Mouse (Mus musculus) stomach, postnatal 0 days (tissue): Measurements from ENCODE around the gene Atad1. TPM values are rescaled to one million over a fixed set of nuclear protein-coding genes. Genes with fewer than 3 reads are reported as not detected.

ENCODE experiments used
- ATAC-seq: fragments of 200-750 bp; cut with Nextera tagmentation; 2 replicates; pipeline ENCODE4 v1.8.0; 2017; ENCODE audit not compliant: low FRiP score, low TSS enrichment
- DNase-seq: peaks from one replicate; pipeline ENCODE4 v3.0.0-alpha.2; 2016; ENCODE audit warnings: low spot score
- H3K27ac ChIP-seq: fragments of 300-500 bp; sonication (generic); replicated peaks from 2 replicates; pipeline ENCODE4 v1.5.1; 2014; ENCODE audit warnings: mild to moderate bottlenecking, control low read depth
- H3K27me3 ChIP-seq: fragments of 300-500 bp; sonication (generic); 2 replicates; pipeline ENCODE4 v1.6.1; 2014; ENCODE audit warnings: low read length; ENCODE audit not compliant: control insufficient read depth, insufficient read depth
- H3K36me3 ChIP-seq: fragments of 300-500 bp; sonication (generic); 2 replicates; pipeline ENCODE4 v1.6.1; 2014; ENCODE audit warnings: low read length, mixed read lengths; ENCODE audit not compliant: control insufficient read depth, insufficient read depth
- H3K4me1 ChIP-seq: fragments of 300-500 bp; sonication (generic); replicated peaks from 2 replicates; pipeline ENCODE4 v1.6.1; 2014; ENCODE audit warnings: antibody characterized with exemption; ENCODE audit not compliant: control insufficient read depth, insufficient read depth
- H3K4me2 ChIP-seq: fragments of 300-500 bp; sonication (generic); replicated peaks from 2 replicates; pipeline ENCODE4 v1.6.1; 2014; ENCODE audit warnings: low read depth, mild to moderate bottlenecking, control low read depth, moderate library complexity
- H3K4me3 ChIP-seq: fragments of 300-500 bp; sonication (generic); 2 replicates; pipeline ENCODE4 v1.5.1; 2014; ENCODE audit warnings: low read depth, low read length, control low read depth
- H3K9ac ChIP-seq: fragments of 300-500 bp; sonication (generic); 2 replicates; pipeline ENCODE4 v1.6.1; 2014; ENCODE audit warnings: mild to moderate bottlenecking, low read length, control low read depth, mixed read lengths
- H3K9me3 ChIP-seq: fragments of 300-500 bp; sonication (generic); 2 replicates; pipeline ENCODE4 v1.6.1; 2016; ENCODE audit warnings: low read length; ENCODE audit not compliant: control insufficient read depth
- CTCF ChIP-seq: IDR thresholded peaks from 2 replicates; pipeline ENCODE4 v1.5.1; 2016; ENCODE audit warnings: antibody characterized with exemption, low read depth, mild to moderate bottlenecking, moderate library complexity
- EP300 ChIP-seq: optimal IDR thresholded peaks from 2 replicates; pipeline ENCODE3; 2016; ENCODE audit warnings: antibody characterized with exemption
- WGBS: fragments of 180-500 bp; shearing (Covaris S2); extraction: QIAGEN DNeasy Blood & Tissue Kit; methylation state at CpG from one replicate; pipeline ENCODE4 v1.1.7; 2014; 5-methylcytosine and 5-hydroxymethylcytosine counted together
- polyA plus RNA-seq: library from polyadenylated mRNA; unstranded; fragments of >200 nt; fragmentation: Nextera tagmentation; extraction: Ambion mirVana; gene quantifications from 2 replicates; pipeline ENCODE4 v1.2.1, GENCODE M21; 2015

Atad1 gene
- polyA plus RNA-seq, 1 experiment from 2014 or later: 42.2 TPM

GRCm38 (mm10) chr19:32659346-32659745 is 80.2 kb downstream of the Atad1 start:
- ATAC-seq (no peak), DNase-seq (no peak)
- H3K4me1 ChIP-seq: no peaks in the 10 kb centered on the region
- no peaks in the 10 kb centered on the region for H3K9me3 ChIP-seq
- no peaks in the 10 kb centered on the region for H3K27me3 ChIP-seq
- no peak overlapping the region for H3K4me2 ChIP-seq
- H3K4me3 ChIP-seq: no peak overlapping the region
- WGBS: 65% methylated on average over 5 of the region's 5 CpGs
- TF ChIP-seq CTCF: no peak
- no peak for TF ChIP-seq EP300
- H3K9ac ChIP-seq: no peak overlapping the region
- no peaks in the 10 kb centered on the region; the same call in 1 of the 2 replicates for H3K36me3 ChIP-seq
- H3K27ac ChIP-seq: no peak overlapping the region

GRCm38 (mm10) chr19:32653630-32654362 is 85.8 kb downstream of the Atad1 start:
- Histone ChIP-seq H3K4me2 (no peak overlapping the region), H3K4me1 (no peaks in the 10 kb centered on the region), H3K27ac (no peak overlapping the region), H3K4me3 (no peak overlapping the region), H3K36me3 (no peaks in the 10 kb centered on the region; the same call in 1 of the 2 replicates), H3K27me3 (no peaks in the 10 kb centered on the region), H3K9ac (no peak overlapping the region), H3K9me3 (no peaks in the 10 kb centered on the region)
- TF ChIP-seq EP300 (no peak), CTCF (no peak)
- DNase-seq (no peak), ATAC-seq (no peak)
- 85% methylated on average over 7 of the region's 7 CpGs for WGBS

DNA sequence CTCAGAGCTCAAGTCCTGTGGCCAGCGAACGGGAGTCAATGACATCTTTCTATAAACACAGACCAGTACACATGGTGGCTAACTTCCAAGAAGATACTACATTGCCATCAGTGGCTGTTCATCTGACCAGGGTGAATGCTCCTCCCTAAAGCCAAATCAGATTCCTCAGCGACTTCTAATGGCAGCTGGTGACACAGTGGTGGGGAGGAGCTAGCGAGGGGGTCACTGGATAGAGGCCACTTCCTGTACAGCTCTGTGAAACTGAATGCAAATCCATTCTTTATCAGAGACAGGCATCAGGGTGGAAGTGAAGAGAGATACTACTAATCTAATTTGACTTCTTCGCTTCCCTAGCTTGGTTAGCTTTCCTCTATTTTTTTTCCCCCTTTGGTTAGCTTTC is 86.5 kb downstream of the Atad1 start:
- no peak for DNase-seq
- TF ChIP-seq CTCF (no peak), EP300 (no peak)
- Histone ChIP-seq H3K36me3 (no peaks in the 10 kb centered on the region; the same call in 1 of the 2 replicates), H3K27ac (no peak overlapping the region), H3K27me3 (no peaks in the 10 kb centered on the region), H3K9me3 (no peaks in the 10 kb centered on the region), H3K4me3 (no peak overlapping the region), H3K4me1 (no peaks in the 10 kb centered on the region), H3K9ac (no peak overlapping the region), H3K4me2 (no peak overlapping the region)
- no peak for ATAC-seq
- WGBS: 80% methylated on average over 5 of the region's 5 CpGs

DNA sequence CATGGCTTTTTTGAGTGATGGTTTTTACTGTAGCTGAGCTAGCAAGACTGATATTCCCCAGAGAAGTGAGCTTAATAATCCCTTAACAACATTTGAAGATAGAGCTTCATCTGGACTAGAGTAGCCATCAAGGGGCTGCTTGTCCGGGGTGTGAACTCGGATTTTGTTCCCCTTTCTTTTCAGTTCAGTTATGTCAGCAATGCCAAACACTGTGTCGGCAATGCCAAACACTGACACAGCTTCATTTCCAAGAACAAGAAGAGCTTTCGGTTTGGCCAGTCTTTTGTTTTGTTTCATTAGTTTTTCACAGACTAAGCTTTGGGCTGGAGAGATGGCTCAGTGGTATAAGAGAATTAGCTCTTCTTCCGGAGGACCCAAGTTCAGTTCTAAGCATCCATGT is 88.5 kb downstream of the Atad1 start:
- ATAC-seq (no peak), DNase-seq (no peak)
- WGBS: 77% methylated on average over 5 of the region's 5 CpGs
- H3K9me3 ChIP-seq: no peaks in the 10 kb centered on the region
- no peak overlapping the region for H3K9ac ChIP-seq
- H3K4me2 ChIP-seq: no peak overlapping the region
- TF ChIP-seq EP300: no peak
- TF ChIP-seq CTCF: no peak
- no peaks in the 10 kb centered on the region for H3K27me3 ChIP-seq
- no peaks in the 10 kb centered on the region for H3K36me3 ChIP-seq
- H3K4me3 ChIP-seq: no peak overlapping the region
- H3K4me1 ChIP-seq: no peaks in the 10 kb centered on the region
- H3K27ac ChIP-seq: no peak overlapping the region

- no peak overlapping the region for H3K4me2 ChIP-seq
- no peak overlapping the region for H3K27ac ChIP-seq
- DNase-seq (peak; percentile 25), ATAC-seq (0 out of 2 replicates have a peak, but pooled peaks have one; percentile 24)
- H3K27me3 ChIP-seq: no peaks in the 10 kb centered on the region
- H3K4me1 ChIP-seq: no peaks in the 10 kb centered on the region
- 49% methylated on average over 10 of the region's 10 CpGs for WGBS
- H3K4me3 ChIP-seq: no peak overlapping the region
- TF ChIP-seq CTCF (no peak), EP300 (no peak)
- H3K36me3 ChIP-seq: no peaks in the 10 kb centered on the region
- no peak overlapping the region for H3K9ac ChIP-seq
- no peaks in the 10 kb centered on the region for H3K9me3 ChIP-seq
These were observed 91.5 kb downstream of the Atad1 start for GRCm38 (mm10) chr19:32648019-32648571.

GRCm38 (mm10) chr19:32646382-32646781 is 93.2 kb downstream of the Atad1 start:
- Histone ChIP-seq H3K9ac (no peak overlapping the region), H3K27ac (no peak overlapping the region), H3K9me3 (no peaks in the 10 kb centered on the region), H3K36me3 (no peaks in the 10 kb centered on the region), H3K27me3 (no peaks in the 10 kb centered on the region), H3K4me1 (no peaks in the 10 kb centered on the region), H3K4me3 (no peak overlapping the region), H3K4me2 (no peak overlapping the region)
- DNase-seq: no peak
- 82% methylated on average over 3 of the region's 3 CpGs for WGBS
- no peak for ATAC-seq
- no peak for TF ChIP-seq EP300
- TF ChIP-seq CTCF: no peak
